Mouse (Mus musculus) B cell, adult 67 days (primary cell): ENCODE measurements around the gene Cfap99. TPM values are rescaled to one million over a fixed set of nuclear protein-coding genes. Genes with fewer than 3 reads are reported as not detected.

Source experiments
- total RNA-seq, 2 experiments: library from RNA; stranded (reverse); gene quantifications; 4 replicates each; pipeline ENCODE4 v1.2.4; 2023

The Cfap99 gene
- not detected for total RNA-seq

GRCm38 (mm10) chr5:34288154-34288716 is at the start of gene Cfap99, which contains the start of gene Zfyve28:
Gene Cfap99 (plus strand): TSS chr5:34288600.
Gene Zfyve28 (minus strand): TSS chr5:34288449.

GRCm38 (mm10) chr5:34336097-34336774 is 47.8 kb downstream of the Cfap99 start, which contains the start of gene Rnf4:
Gene Rnf4 (plus strand): TSS chr5:34336289.

GRCm38 (mm10) chr5:34369341-34370021 is 81.1 kb downstream of the Cfap99 start, which contains the start of gene Fam193a:
Gene Fam193a (plus strand): TSS chr5:34369933.

Other genes with a start within 250 kb of the Cfap99 start
- gene Poln, start 119.2 kb upstream of the Cfap99 start, total RNA-seq, result 1 to 10 TPM; 1.9 to 3.3 TPM
- 10 to 100 TPM; 37.6 to 43.8 TPM for gene Haus3, start 119.1 kb upstream of the Cfap99 start, total RNA-seq
- gene Mxd4, start 100.9 kb upstream of the Cfap99 start, total RNA-seq, result 10 to 100 TPM; 69.0 to 97.5 TPM
- gene Zfyve28, start 151 bp upstream of the Cfap99 start, total RNA-seq, result 1 to 10 TPM; 1.0 to 2.8 TPM
- gene Rnf4, start 47.7 kb downstream of the Cfap99 start, total RNA-seq, result 100 to 1,000 TPM; 216 to 242 TPM
- 10 to 100 TPM; 79.4 to 91.9 TPM for gene Fam193a, start 81.3 kb downstream of the Cfap99 start, total RNA-seq
- gene Tnip2, start 225.4 kb downstream of the Cfap99 start, total RNA-seq, result 10 to 100 TPM; 32.9 to 38.5 TPM
- 100 to 1,000 TPM; 119 to 137 TPM for gene Sh3bp2, start 237.2 kb downstream of the Cfap99 start, total RNA-seq